ENCODE assay signal across 25 mouse cellular contexts in the genomic region with DNA sequence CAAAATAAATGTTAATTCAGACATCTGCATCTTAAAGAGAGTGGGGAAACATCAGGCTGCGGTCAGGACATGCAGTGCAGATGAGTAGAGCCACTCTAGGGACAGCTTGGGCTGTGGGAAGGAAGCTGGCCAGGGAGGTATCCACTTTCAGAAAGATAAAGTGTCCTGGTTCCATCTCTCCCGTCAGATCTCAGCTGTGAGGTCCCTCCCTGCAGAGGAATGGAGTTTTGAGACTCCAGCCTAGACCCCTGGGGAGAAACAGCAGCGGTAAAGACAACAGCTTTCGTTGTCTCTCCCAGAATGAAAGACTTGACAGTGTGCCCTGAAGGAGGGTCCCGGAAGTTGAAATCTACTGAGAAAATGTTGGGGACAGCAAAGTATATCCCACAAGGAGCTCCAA.
"Had no signal": no experiment of that assay in that cellular context is flagged by ENCODE, and none has a peak within 500 bp of the region (broad histone marks: within the 10 kb centered on the region; RNA-seq: fewer than 3 reads in every experiment).

No protein-coding gene starts in this region.

- H3K4me2 ChIP-seq: kidney, embryonic 15.5 days; limb, embryonic 13.5 days; liver, embryonic 12.5 days; liver, embryonic 15.5 days; lung, embryonic 15.5 days; midbrain, embryonic 13.5 days; neural tube, embryonic 13.5 days; stomach, embryonic 15.5 days had no signal

- H3K4me3 ChIP-seq: kidney, embryonic 15.5 days; limb, embryonic 10.5 days; limb, embryonic 13.5 days; liver, embryonic 12.5 days; liver, embryonic 15.5 days; lung, embryonic 15.5 days; megakaryocyte, embryonic 14.5 days; midbrain, embryonic 10.5 days; midbrain, embryonic 13.5 days; myocyte; neural tube, embryonic 13.5 days; stomach, embryonic 15.5 days had no signal

- H3K36me3 ChIP-seq: kidney, embryonic 15.5 days; limb, embryonic 10.5 days; limb, embryonic 13.5 days; liver, embryonic 12.5 days; liver, embryonic 15.5 days; lung, embryonic 15.5 days; midbrain, embryonic 10.5 days; midbrain, embryonic 13.5 days; neural tube, embryonic 13.5 days; stomach, embryonic 15.5 days had no signal

- DNase-seq: kidney, postnatal 14 days; kidney, postnatal 4 days; layer of hippocampus, adult 9-11 months; liver; lung, adult 18-20 months; lung, postnatal 10 days; lung, postnatal 36 days; retina, postnatal 1 day; right cerebral cortex, postnatal 25 days; spleen, adult 18-20 months; thymus, adult 18-20 months; thymus, postnatal 36 days had no signal

- H3K27me3 ChIP-seq: kidney, embryonic 15.5 days; limb, embryonic 13.5 days; lung, embryonic 15.5 days; midbrain, embryonic 13.5 days; neural tube, embryonic 13.5 days had no signal

- H3K4me1 ChIP-seq: limb, embryonic 10.5 days; limb, embryonic 13.5 days; liver, embryonic 12.5 days; liver, embryonic 15.5 days; megakaryocyte, embryonic 14.5 days; midbrain, embryonic 13.5 days; neural tube, embryonic 13.5 days; stomach, embryonic 15.5 days had no signal

- H3K9me3 ChIP-seq: kidney, embryonic 15.5 days; limb, embryonic 10.5 days; limb, embryonic 13.5 days; liver, embryonic 12.5 days; liver, embryonic 15.5 days; lung, embryonic 15.5 days; megakaryocyte, embryonic 14.5 days; midbrain, embryonic 10.5 days; midbrain, embryonic 13.5 days; neural tube, embryonic 13.5 days; stomach, embryonic 15.5 days had no signal

- H3K9ac ChIP-seq: kidney, embryonic 15.5 days; limb, embryonic 13.5 days; liver, embryonic 12.5 days; liver, embryonic 15.5 days; lung, embryonic 15.5 days; midbrain, embryonic 13.5 days; neural tube, embryonic 13.5 days; stomach, embryonic 15.5 days had no signal

- H3K27ac ChIP-seq: kidney, embryonic 15.5 days; limb, embryonic 10.5 days; limb, embryonic 13.5 days; liver, embryonic 12.5 days; liver, embryonic 15.5 days; lung, embryonic 15.5 days; midbrain, embryonic 10.5 days; midbrain, embryonic 13.5 days; neural tube, embryonic 13.5 days; stomach, embryonic 15.5 days had no signal

- ATAC-seq: liver, embryonic 12.5 days; midbrain, embryonic 13.5 days; midbrain, embryonic 16.5 days had no signal
